Mouse (Mus musculus) mature B cell (primary cell): ENCODE results near the gene Camta1.

ENCODE experiments used
- in situ Hi-C: fragments of 300-500 bp; cut with MboI; formaldehyde crosslinking; loops from 2 replicates; pipeline ENCODE4 v1.14.3; 2019

Gene Camta1

GRCm38 (mm10) chr4:151860441-151861331 is 990 bp downstream of the Camta1 start:
- in situ Hi-C loops, result no loop called here

- in situ Hi-C loops, result no loop called here
Observed at GRCm38 (mm10) chr4:151859275-151859674, 2.4 kb downstream of the Camta1 start.

- in situ Hi-C loops, result no loop called here
Observed at GRCm38 (mm10) chr4:151853949-151854348, 7.7 kb downstream of the Camta1 start.

- in situ Hi-C loops, result no loop called here
Observed at GRCm38 (mm10) chr4:151851179-151851578, 10.5 kb downstream of the Camta1 start.

GRCm38 (mm10) chr4:151842591-151842990 is 19.1 kb downstream of the Camta1 start:
- in situ Hi-C loops, result no loop called here

- in situ Hi-C loops, result no loop called here
Observed at GRCm38 (mm10) chr4:151838518-151838917, 23.2 kb downstream of the Camta1 start.

- in situ Hi-C loops, result no loop called here
Observed at GRCm38 (mm10) chr4:151835860-151836259, 25.8 kb downstream of the Camta1 start.

- in situ Hi-C loops, result no loop called here
Observed at GRCm38 (mm10) chr4:151834536-151834935, 27.1 kb downstream of the Camta1 start.

GRCm38 (mm10) chr4:151833940-151834449 is 27.7 kb downstream of the Camta1 start:
- in situ Hi-C loops, result no loop called here

- in situ Hi-C loops, result no loop called here
Observed at GRCm38 (mm10) chr4:151827840-151828239, 33.8 kb downstream of the Camta1 start.

- in situ Hi-C loops, result no loop called here
Observed at GRCm38 (mm10) chr4:151827356-151827755, 34.3 kb downstream of the Camta1 start.

GRCm38 (mm10) chr4:151823963-151824362 is 37.7 kb downstream of the Camta1 start:
- in situ Hi-C loops, result no loop called here

GRCm38 (mm10) chr4:151822986-151823385 is 38.7 kb downstream of the Camta1 start:
- in situ Hi-C loops, result no loop called here

GRCm38 (mm10) chr4:151817981-151818766 is 43.5 kb downstream of the Camta1 start:
- in situ Hi-C loops, result no loop called here

GRCm38 (mm10) chr4:151813711-151814110 is 48.0 kb downstream of the Camta1 start:
- in situ Hi-C loops, result no loop called here

GRCm38 (mm10) chr4:151805685-151806084 is 56.0 kb downstream of the Camta1 start:
- in situ Hi-C loops, result no loop called here

- in situ Hi-C loops, result no loop called here
Observed at GRCm38 (mm10) chr4:151805046-151805445, 56.6 kb downstream of the Camta1 start.

GRCm38 (mm10) chr4:151804208-151804607 is 57.5 kb downstream of the Camta1 start:
- in situ Hi-C loops, result no loop called here

GRCm38 (mm10) chr4:151798630-151799029 is 63.0 kb downstream of the Camta1 start:
- in situ Hi-C loops, result no loop called here

GRCm38 (mm10) chr4:151793694-151794093 is 68.0 kb downstream of the Camta1 start:
- in situ Hi-C loops, result no loop called here

GRCm38 (mm10) chr4:151786946-151787705 is 74.5 kb downstream of the Camta1 start:
- in situ Hi-C loops, result no loop called here

GRCm38 (mm10) chr4:151780511-151780910 is 81.2 kb downstream of the Camta1 start:
- in situ Hi-C loops, result no loop called here
